Mouse (Mus musculus) frontal cortex, postnatal 36 days (tissue): Measurements from ENCODE around the gene Jup.

Source experiments
- DNase-seq, 2 experiments: peaks; one replicate each; pipeline ENCODE4 v3.0.0; 2022; ENCODE audit warnings: low spot score in 2 of 2

Gene Jup

GRCm38 (mm10) chr11:100397600-100398389, at the start of gene Jup:
Gene Jup (minus strand): TSS chr11:100397763.
- DNase-seq = peak; percentile 99 to 100

DNA sequence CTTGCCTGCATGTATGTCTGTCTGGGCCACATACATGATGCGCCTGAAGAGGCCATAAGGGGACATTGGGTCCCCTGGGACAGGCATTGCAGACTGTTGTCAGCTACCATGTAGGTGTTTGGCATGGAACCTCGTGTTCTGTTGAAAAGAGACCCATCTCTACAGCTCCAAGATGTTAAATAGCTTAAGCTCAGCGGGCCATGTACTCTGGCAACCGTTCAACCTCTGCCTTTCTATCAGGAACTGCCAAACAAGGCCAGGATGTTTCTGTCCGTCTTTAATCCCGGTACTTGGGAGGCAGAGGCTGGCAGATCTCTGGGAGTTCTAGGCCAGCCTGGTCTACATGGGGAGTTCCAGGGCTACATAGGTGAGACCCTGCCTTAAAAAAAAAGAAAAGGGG, 45.1 kb upstream of the Jup start:
- DNase-seq = no peak

GRCm38 (mm10) chr11:100441797-100442196, 44.2 kb upstream of the Jup start, which contains the start of the genes Nt5c3b and Klhl10:
Gene Nt5c3b (minus strand): TSS chr11:100441808.
Gene Klhl10 (plus strand): TSS chr11:100441917.
- DNase-seq = no peak

DNA sequence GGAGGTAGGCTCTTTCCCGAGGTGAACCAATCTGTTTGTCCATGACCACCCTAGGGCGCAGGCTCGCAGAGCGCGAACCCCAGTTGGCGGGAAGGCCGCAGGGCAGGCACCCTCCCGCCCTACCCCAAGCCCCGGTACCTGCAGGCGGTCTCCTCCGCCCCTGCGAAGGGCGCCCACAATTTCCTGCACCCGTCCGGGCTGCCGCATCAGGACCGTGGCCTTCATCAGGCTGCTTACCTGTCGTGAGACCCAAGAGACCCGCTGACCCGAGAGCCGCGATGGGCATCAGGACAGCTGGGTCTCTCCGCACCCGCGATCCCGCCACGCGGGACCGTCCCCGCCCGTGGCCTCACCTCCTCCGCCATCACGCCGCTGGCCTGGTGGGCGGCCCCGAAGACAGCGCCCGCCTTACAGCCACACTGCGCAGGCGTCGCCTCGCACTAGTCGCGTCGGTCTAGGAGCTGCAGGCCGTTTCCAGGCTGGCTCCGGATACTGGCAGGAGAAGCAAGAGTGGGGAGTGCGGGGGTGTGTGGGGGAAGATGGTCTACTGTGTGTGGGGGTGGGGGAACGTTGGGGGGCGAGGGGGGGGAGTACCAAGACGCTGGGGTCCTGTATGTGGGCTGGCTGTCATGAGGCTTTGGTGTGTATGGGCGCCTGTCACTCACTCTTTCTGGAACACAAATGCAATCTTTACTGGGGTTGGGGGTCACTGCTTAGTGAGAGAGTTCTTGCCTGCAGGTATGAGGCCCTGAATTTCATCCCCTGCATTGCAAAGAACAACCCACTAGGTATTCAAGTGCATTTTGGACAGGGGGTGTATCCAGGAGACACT, 43.3 kb upstream of the Jup start:
- peak; percentile 81 to 87 for DNase-seq

DNA sequence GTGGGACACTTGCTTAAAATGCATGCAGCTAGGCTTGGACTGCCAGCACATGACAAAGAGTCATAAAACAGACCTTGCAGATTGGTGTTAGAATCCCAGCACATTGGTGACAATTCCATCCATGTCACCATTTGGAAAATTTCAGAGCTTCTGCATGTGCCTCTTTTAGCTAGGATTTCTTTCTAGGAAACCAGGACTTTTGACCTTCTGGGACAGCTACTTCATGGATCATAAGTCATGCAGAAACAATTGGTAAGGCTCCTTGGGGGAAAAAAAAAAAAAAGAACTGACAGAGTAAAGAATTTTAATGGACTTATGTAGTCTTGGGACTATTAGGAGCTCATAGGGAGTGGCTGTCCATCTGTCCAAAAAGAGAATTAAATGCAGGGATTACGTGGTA, 40.3 kb upstream of the Jup start:
- no peak for DNase-seq

DNA sequence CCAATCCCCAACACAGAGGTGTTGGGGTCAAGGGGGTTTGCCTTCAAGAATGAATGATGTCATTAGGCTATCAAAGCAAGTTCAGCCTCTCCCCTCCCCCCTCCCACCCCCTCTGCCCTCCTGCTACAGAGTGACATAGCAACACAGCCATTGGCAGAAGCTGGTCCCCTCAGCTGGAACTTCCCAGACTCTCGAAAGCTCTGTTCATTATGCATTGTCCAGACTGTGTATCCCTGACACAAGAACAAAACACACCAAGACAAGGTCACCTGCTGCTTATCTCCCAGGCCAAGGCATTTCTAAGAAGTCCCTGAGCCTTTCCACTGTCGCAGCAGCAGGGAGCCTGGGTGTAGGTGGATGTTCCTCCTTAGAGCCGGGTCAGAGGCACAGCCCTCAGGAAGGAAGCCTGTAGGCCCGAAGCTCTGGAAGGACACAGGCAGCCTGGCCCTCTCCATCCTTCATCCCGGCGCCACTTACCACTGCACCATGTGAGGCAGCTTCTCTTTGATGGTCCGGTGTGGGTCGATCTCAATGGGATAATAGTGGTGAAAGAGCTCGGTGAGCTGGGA, 38.2 kb upstream of the Jup start:
- no peak for DNase-seq

- DNase-seq = no peak
Measured at GRCm38 (mm10) chr11:100432002-100432401, 34.4 kb upstream of the Jup start.

- no peak for DNase-seq
Measured at GRCm38 (mm10) chr11:100430052-100430451, 32.5 kb upstream of the Jup start.

DNA sequence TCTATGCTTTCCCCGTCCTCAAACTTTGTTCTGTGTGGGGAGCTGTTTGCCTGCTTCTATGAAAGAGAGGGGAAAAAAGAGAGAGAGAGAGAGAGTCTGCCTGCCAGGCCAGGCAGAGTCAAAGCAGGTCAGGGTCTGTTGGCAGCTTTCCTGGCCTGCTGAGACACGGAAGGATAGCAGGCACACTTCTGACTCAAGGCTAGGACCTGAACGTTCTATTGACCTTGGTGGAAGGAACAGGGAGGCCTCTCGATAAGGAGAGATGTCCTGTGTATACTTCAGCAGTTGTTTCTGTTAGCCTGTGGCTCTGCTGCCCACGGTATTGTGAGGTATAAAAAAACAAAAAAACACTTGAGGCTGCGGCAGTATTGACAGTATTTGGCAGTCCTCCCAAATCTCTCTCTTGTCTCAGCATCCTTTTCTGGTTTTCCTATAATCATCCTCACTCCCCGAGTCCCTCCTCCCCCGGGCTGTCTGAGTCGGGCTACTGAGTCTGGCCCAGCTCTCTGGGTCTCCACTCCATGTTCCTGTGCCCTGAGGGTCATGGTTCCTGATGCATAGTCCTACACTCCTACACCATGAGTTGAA, 31.1 kb upstream of the Jup start:
- DNase-seq = peak in 1 of 2 experiments; percentile 40

DNA sequence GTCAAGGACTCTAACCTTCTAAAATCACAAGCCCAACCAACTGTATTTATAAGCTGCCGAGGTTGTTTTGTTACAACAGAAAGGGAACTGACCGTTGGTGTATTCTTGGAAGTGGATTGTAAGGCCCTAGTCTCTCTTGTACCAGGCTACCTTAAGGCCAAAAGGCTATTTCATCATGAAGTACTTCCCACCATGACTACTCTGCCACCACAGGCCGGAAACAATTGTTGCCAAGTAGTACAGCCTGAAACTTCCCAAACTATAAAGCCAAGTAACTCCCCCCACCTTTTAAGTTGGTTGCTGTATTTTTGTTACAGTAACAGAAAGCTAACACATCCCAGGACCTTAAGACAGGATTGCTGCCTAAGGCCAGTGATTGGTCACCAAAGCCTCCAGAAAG, 29.3 kb upstream of the Jup start:
- DNase-seq = no peak

DNA sequence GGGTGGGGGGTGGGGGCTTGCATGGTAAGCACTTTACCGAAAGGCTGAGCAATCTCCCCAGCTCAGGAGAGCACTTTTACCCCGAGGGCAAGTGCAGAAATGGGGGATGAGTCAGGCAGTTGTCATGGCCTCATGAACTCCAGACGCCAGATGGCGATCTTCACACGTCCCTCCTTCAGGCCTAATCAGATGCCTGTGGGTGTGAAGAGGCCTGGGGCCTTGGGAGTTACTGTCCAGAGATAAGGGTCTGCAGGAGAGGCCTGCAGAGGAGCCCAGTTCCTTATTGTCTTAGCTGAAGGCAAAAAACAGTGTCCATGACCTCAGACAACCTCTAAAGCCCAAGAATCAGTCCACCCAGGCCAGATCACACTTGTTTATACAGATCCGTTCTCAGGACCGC, 28.3 kb upstream of the Jup start:
- DNase-seq = peak in 1 of 2 experiments; percentile 69

GRCm38 (mm10) chr11:100423836-100424235, 26.3 kb upstream of the Jup start:
- DNase-seq = no peak

DNA sequence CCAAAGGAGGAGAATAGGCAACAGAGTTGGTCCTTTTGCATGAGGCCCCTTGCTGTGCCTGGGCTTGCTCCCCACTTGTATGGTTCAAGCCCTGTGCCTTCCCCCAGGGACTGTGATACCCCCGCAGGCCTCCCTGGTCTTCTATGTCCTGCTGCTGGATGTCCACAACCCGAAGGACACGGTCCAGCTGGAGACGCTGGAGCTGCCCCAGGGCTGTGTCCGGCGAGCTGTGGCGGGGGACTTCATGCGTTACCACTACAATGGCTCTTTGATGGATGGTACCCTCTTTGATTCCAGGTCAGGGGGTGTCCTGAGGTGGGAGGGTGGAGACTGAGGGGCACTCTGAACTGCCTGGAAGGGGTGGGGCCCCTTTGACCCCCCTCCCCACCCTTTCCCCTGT, 24.0 kb upstream of the Jup start:
- DNase-seq = no peak

- no peak for DNase-seq
Measured at GRCm38 (mm10) chr11:100414914-100415822, 17.6 kb upstream of the Jup start, which contains the start of gene Fkbp10. Gene Fkbp10 (plus strand): TSS chr11:100415697.

GRCm38 (mm10) chr11:100414021-100414913, 16.7 kb upstream of the Jup start, which contains the start of gene P3h4:
Gene P3h4 (minus strand): TSS chr11:100414836.
- peak in 1 of 2 experiments; percentile 80 for DNase-seq

DNA sequence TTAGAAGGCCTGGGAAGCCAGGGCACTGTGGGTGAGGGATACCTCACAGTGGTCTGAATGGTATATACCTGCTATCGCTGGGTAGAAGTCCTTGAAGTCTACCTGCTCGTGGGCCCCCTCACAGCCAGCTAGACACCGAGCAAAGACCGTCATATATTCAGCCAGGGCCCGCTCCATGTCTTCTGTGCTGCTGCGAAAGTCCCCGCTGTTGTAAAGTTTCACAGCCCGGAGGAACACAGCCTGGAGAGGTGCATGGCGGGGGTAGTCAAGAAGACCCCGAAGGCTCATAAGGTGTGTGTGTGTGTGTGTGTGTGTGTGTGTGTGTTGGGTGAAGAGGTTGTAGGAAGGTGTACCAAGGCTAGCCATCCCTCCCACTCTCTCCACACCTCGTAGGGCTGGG, 16.0 kb upstream of the Jup start:
- no peak for DNase-seq

GRCm38 (mm10) chr11:100411736-100412135, 14.2 kb upstream of the Jup start:
- no peak for DNase-seq

- DNase-seq = no peak
Measured at GRCm38 (mm10) chr11:100409686-100410085, 12.1 kb upstream of the Jup start.

GRCm38 (mm10) chr11:100408835-100409462, 11.4 kb upstream of the Jup start:
- DNase-seq = no peak
